Mouse (Mus musculus): ENCODE data around the gene Zfp74.
"Not testable (repeated sequence)": the region's sequence is repeated elsewhere in the genome, so short reads cannot be mapped to it uniquely, and the experiment has no call there.

Zfp74 gene

DNA sequence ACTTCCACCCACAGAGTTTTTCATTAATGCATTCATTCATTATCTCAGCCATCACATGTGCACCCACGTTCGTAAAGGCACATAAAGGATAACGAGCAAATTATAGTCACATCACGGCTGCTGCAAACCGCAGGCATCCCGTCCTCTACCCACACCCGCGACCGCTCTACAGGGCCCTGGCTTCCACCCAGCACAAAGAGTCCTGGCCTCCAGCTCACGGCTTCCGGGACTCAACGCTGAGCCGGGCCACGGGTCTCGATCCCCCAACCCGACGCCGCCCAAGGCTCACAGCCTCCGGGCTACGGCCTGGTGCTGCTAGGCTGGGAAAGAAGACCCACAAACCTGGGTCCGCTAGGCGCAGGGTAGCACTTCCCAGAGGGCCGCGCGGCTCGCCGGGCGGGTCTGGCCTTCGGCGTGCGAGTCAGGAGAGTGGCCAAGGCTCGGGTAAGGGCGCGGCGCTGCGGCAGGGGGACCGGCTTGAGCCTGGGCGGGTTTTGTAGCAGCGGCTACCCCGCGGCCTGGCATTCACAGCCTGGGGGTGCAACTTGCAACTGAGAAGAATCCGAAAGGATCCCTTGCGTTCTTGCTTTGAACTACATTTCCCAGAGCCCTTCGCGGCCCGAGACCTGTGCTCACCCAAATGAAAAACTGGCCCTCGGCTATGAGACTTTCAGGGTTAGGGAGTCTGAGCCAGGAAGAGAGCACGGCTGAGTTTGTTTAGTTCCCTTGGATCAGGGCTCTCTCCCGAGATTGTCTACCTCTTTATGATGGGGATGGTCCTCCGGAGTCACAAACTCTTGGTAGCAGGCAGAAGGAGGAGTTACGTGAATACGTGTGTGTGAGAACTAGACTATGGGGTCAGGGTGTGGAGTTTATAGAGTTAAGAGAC lies at the start of gene Zfp74:
Zfp74 (minus strand) TSS at position 577 of the 889 bp plus-strand sequence.
- peak; percentile 86 for DNase-seq (ENCODE audit: low read depth, low spot score)

DNA sequence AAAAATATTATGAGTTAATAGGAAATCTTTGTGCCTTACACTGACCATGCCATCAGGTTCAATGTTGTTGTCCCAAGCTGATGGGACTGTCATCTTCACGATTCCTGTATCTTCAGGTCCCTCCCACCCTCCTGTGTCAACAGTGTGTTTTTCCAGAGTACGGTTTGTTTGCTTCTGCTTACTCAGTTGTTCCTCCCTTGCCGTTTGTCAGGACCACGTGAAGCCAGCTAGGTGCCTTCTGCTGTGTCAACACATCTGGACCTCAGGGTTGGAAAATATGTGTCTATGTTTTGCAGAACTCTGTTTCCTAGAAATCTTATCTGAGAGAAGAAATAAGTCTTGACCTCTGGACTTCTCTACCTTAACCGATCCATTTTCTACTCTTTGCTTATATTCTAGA lies 46.7 kb upstream of the Zfp74 start:
- DNase-seq (ENCODE audit: low read depth, low spot score), result no peak

DNA sequence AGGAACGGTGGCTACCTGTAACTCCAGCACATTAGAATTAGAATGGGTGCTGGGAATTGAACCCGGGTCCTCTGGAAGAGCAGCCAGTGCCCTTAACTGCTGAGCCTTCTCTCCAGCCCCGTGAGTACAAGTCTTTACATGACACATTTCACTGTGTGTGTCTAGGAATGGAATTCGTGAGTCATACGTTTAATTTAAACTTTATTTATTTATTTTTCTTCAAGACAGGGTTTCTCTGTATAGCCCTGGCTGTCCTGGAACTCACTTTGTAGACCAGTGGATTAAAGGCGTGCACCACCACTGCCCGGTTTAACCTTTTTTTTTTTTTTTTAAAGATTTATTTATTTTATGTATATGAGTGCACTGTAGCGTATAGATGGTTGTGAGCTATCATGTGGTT lies 41.2 kb upstream of the Zfp74 start:
- no peak for DNase-seq (ENCODE audit: low read depth, low spot score)

DNA sequence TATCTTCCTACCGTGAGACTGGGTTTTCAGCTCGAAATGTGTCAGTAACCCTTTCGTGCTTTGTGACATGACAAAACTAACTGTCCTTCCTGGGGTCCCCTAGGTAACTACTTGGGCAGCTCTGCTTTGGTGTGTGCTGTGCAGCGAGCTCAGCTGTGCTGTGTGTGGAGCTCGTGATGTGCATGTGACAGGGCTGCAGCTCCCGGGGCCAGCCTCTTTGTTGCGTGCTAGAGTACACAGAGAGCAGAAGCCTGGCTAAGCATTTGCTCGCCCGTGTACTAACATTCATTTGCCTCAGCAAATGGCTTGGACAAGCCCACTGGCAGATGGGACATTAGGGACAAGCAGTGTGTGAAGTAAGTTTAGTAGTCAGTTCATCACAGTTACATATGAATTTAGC lies 39.5 kb upstream of the Zfp74 start:
- DNase-seq (ENCODE audit: low read depth, low spot score), result no peak

DNA sequence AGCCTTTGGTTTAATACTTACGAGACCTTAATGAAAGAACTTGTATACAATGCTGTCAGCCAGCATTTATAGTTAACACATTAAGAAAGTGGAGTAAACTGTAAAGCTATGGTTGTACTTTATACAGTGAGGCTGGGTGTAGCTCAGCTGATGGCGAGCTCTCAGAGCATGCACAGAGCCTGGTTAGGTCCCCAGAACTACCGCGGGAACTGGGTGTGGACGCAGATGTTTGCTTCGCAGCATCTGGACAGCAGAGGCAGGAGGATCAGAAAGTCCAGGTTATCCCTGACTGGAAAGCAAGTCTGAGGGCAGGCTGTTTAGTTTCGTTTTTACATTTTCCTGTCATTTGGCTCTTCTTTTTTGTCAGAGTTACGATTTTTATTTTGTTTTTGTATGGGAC lies 38.8 kb upstream of the Zfp74 start:
- no peak for DNase-seq (ENCODE audit: low read depth, low spot score)

DNA sequence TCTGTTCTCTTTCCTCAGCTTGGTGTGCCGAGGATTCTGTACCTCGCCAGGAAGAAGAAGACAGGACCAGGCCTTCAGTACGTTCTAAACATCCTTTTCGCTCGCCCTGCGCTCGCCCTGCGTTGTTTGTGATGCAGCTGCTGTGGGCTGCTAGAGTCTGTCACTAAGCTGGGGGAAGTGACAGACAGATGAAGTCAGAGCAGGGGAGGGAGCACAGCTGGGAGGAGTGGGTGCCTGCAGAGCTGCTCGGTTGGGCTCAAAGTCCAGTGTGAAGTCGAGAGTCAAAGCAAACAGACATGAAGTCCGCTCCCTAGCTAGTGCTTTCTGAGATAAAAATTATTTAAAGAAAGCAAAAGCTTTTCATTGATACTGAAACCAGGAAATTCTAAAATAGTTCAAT lies 35.1 kb upstream of the Zfp74 start:
- DNase-seq (ENCODE audit: low read depth, low spot score), result no peak

DNA sequence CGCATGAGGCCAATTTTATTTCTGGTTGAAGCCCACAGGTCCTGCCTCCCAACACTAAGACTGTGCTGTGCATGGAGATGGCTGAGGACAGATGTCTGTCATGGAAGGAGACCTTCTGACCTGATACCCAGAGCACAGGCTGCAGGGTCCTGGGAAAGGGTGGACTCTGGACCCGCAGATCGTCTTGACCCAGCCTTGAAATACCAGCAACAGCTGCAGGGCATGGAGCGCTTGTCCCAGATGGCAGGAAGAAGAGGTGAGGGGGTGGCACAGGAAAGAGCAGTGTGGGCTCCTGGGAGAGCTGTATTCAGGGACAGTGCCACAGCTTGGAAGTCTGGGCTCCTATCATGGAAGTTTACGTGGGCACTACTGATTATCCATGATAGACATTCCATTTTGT lies 33.7 kb upstream of the Zfp74 start:
- no peak for DNase-seq (ENCODE audit: low read depth, low spot score)

DNA sequence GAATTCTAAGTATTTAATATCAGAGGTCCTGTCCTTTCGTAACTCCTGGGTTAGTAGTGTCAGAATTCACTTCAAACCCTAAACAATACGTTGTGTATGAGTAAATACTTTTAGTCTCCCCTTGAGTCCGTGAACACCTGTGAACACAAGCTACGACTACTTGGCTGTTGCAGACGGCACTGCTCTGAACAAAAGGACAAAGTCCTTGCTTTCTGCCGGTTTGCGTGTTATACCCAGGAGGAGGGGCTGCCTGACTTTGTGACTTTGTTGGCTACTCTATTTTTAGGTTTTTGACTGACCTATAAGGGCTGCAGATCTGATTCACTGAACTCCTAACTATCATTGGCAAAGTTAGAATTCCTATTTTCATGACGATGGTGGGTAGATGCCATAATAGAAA lies 32.2 kb upstream of the Zfp74 start:
- DNase-seq (ENCODE audit: low read depth, low spot score), result no peak

DNA sequence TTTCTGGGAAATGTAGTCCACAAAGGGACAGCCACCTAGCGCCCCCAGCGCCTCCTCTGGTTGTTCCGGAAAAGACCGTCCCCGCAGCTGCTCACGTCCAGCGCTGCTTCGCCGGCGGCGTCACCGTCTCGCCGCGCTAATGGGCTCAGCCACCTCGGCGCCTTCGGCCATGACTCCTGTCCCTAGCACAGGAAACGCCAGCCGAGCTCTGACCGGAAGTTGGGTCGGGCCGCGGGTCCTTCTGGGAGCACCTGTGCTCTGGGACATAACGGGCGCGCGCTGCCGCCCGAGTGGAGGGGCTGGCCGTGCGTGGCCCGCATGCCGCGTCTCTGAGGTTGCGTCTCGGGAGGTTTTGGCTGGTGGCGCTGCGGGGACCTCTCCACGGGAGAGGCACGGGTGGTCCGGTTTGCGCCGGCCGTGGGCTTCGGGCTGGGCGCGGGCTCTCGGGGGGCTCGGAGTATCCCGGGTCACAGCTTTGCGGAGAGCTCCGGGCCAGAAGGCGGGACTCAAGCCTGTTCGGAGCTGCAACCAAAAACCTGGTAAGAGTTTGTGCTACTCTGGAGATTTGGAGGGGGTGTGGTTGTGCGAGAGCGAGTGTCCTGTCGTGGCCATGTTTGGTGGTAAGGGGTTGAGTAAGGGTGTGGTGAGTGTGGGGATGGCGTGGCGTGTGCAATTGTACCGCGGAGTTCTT lies 29.9 kb upstream of the Zfp74 start, which contains the start of gene Zfp568:
Zfp568 (plus strand) TSS at position 266 of the 691 bp plus-strand sequence.
- peak; percentile 94 for DNase-seq (ENCODE audit: low read depth, low spot score)

DNA sequence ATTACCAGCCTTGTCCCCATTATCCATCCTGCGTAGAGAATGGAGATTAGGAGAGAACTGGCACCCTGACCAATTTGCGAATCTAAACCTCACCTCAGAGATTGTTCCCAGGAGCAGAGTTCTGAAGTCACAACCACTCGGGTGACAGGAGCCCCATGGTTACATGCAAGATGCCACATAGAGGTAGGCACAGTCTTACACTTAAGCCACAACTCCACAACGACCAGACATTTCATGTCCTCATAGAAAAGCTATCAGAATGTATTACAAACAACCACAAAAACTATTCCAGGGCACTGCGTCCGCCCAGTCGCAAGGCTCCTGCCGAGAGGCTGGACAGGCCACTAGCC lies 29.4 kb upstream of the Zfp74 start:
- no peak for DNase-seq (ENCODE audit: low read depth, low spot score)

DNA sequence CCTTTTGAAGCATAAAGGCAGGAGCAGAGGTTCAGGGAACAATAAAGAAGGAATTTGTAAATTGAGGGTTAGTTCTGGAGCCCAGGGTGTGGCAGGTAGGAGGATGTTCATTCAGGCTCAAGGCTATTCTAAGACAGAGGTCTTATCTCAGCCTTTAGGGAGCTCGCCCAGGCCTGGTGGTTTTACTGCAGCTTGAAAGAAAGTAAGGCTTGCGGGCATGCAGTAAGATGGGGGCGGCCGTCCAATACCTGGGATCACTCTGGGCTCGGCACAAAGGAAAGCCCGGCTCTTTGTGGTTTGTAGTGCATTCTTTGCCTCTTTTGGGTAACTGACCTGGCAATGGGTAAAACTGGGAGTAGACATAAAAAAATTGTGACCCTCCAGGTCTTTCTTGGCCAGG lies 29.0 kb upstream of the Zfp74 start:
- DNase-seq (ENCODE audit: low read depth, low spot score), result no peak

DNA sequence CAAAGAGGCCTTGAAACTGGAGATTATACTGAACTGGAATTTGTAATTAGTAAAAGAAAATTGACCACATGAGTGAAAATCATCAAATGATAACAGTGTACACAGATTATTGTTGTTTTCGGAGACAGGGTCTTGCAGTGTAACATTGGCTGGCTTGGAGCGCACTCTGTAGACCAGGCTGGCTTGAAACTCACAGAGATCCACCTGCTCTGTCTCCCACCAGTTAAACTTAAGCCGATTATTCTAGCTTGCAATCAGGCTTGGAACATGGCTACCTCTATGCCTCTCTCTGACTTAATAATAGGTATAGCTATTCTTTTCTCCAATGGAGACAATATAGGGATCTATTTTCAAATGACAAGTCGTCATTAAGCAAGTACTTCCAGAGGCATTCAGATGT lies 28.5 kb upstream of the Zfp74 start:
- no peak for DNase-seq (ENCODE audit: low read depth, low spot score)

DNA sequence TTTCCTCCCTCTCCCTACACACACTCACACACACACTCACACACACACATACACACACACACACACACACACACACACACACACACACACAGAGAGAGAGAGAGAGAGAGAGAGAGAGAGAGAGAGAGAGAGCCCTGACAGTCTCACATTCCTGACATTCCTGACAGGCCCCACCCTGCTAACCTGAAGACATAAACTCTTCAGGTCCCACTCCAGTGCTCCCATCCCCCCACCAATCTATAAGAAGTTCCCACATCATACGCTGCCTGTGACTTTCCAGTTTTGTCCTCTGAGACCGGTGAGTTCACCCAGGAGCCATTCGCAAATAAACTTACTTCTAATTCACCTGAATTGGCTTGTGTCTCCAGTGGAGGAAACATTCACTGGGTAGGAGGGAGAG lies 28.0 kb upstream of the Zfp74 start:
- DNase-seq (ENCODE audit: low read depth, low spot score), result no peak

DNA sequence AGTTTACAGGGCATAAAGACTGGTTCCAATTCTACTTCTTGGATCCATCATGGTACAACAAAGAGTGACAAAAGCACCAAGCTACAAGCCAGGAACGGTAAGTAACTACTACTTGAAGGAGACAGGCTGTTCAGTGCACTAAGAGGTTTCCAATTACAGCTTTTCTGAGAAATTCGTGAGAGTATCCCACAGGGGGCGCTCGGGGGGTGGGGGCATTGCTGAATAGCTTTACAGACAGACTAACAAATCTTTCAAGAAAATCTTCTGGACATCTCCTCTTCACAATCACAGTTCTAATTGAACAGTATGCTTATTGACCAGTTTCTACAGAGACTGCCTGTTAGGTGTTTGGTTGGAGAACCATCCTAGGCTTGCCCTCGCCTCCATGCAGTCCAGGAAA lies 27.6 kb upstream of the Zfp74 start:
- DNase-seq (ENCODE audit: low read depth, low spot score), result no peak

DNA sequence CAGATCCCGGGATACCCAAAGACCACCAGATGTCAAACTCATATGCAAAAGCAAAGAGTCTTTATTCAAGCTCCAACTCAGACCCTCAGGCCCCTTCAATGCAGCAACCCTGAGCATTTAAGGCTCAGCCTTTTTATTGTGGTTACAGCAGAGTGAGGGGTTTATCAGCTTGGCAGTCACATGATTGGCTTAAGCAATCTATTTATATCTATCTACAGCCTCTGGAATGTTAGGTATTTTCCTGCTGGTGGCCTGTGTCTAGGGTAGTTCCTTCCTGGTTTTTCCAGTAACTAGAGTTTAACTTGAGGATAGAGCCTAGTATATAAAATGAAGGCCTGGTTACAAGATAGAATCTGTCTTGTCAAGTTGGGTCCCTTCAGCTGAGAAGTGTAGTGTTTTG lies 26.9 kb upstream of the Zfp74 start:
- DNase-seq (ENCODE audit: low read depth, low spot score), result no peak

DNA sequence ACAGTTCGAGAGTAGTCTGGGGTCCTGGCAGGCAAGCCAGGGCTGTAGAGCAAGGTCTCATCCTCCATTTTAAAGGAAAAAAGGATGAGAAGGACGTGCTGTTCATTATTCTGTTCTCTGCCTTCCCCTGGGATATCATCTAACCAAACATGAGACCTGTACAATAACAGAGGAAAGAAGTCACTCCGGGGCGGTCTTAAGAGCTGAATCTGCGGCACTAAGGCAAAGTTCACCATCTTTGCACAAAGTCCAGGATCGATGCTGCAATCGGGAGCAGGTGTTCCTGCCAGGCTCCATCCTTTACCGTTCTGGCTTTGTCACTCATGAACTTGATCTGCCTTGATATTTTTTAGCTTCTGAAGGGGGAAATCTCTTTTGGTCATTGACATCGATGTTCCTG lies 16.8 kb upstream of the Zfp74 start:
- DNase-seq (ENCODE audit: low read depth, low spot score), result no peak

DNA sequence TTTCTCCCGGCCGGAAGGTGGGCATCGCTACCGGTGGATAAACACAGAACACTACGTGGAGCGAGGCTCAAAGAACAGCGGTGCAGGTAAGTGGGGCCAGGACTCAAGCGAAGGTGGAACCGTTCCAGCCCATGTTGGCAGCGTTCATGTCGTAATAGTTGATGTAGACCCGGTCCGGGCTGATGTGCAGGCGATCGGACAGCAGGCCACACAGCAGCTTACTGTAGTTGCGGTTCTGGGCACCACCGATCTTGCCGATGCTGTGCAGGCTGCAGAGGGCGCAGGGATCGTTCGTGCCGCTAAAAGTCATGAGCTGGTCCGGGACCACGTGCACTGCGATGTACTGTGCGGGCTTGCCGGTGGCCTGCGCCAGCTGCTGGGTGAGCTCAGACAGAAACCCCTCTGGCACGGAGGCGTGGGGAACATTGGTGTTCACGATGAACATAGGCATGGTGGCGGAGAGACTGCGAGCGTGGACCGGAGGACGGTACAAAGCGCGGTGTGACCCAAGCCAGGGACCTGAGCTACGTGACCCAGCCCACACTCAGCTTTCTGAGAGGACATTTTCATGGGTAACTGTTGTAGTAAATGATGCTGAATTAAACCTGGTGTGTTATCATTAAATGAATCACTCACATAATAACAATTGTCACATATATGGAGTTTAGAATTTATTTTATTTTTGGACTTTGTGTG lies 11.4 kb upstream of the Zfp74 start:
- not testable (repeated sequence) for DNase-seq (ENCODE audit: low read depth, low spot score)

DNA sequence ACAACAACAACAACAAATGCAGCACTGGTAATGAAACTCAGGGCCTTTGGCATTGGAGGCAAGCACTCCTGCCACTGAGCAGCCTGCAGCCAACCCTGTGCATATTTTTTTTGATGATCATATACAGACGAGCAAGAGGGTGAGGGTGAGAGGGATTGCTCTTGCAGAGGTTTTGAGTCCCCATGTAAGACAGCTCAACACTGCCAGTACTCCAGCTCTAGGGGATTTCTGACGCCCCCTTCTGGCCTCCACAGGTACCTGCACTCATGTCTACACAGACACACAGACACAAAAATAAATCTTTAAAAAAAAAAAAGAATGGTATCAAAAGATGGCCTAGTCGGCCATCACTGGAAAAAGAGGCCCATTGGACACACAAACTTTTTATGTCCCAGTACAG lies 5.1 kb upstream of the Zfp74 start:
- DNase-seq (ENCODE audit: low read depth, low spot score), result no peak

DNA sequence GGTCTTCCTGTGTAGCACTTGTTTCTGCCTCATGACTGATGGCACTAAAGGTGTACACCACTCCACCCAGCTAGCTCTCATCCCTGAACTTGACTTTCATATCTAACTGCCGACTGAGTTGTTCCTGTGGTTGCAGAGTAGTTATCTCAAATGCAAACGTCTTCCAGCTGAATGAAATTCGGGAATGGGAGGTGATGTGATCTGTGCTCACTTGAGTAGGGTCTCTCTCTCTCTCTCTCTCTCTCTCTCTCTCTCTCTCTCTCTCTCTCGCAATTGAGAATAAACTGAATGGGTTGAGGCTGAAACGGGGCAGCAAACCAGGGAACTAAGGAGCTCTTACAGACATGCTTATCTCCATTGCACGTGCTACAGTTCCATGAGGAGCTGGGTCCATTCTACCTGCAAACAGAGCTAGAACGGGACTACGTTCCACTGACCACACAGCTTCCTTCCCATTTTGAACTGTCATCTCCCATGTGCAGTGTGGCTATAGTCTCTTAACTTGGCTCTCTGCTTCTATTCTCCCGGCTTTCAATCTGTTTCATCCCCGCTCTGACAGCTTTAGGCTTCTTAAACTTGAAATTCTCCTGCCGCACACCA lies 4.3 kb upstream of the Zfp74 start:
- no peak for DNase-seq (ENCODE audit: low read depth, low spot score)

DNA sequence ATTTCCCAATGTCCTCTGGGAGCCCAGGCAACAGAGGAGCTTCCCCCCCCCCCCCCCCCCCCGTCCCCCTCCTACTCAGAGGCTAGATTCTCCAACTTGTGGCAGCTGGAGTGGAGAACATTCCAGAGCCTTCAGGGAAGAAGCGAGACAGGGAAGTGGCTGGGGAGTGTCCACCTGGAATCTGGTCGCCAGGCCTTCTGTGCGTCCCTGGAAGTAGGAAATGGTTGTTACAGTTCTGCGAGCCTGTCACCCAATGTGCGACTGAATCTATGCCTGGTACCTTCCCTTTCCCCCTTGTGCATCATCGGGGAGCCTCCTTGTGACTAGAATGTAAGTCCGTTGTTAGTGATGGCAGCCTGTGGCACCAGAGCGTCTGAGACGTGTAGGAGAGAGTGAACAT lies 2.4 kb upstream of the Zfp74 start:
- DNase-seq (ENCODE audit: low read depth, low spot score), result no peak

DNA sequence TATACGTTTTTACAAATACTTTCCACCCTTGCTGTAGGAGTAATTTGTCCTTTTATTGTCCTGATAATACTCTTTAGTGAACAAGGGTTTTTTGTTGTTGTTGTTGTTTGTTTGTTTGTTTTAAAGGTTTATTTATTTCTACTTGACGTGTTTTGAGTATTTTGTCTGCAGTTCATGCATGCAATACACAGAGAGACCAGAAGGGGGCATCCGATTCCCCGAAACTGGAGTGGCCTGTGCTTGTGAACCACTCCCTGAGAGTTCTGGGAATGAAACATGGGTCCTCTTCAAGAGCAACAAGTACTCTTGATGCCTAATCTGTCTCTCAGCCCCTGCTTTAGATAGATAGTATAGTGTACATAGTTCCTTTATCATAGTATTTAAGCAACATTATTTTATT lies 842 bp upstream of the Zfp74 start:
- peak; percentile 41 for DNase-seq (ENCODE audit: low read depth, low spot score)

DNA sequence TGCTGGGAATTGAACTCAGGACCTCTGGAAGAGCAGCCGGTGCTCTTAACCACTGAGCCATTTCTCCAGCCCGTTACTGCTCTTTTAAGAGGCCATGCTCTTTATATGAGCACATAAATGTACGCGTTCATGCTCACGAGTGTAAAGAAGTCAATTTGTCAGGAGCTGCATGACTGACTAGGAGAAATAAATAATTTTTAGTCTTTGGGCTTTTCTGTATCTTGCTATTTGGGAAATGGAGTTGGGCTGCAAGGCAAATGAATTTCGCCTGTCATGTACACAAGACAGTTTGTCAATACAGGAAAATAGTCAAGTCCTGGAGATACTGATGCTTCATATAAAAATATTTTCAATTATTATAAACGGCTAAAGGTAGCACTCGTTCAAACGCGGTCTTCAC lies 803 bp downstream of the Zfp74 start:
- DNase-seq (ENCODE audit: low read depth, low spot score), result no peak
